Mouse (Mus musculus) liver, adult 2 months (tissue): ENCODE measurements around the gene Kat2a. TPM values are rescaled to one million over a fixed set of nuclear protein-coding genes. Genes with fewer than 3 reads are reported as not detected.

ENCODE experiments used
- DNase-seq: peaks from one replicate; pipeline ENCODE4 v3.0.0-alpha.2; 2011; ENCODE audit warnings: low read depth, low spot score; ENCODE audit errors: extremely low read depth
- H3K27ac ChIP-seq: fragments of 200-500 bp; replicated peaks from 2 replicates; pipeline ENCODE4 v1.5.1; 2012; ENCODE audit warnings: low read depth, mild to moderate bottlenecking, control low read depth, inconsistent platforms, low read length; ENCODE audit not compliant: insufficient read depth
- H3K27me3 ChIP-seq: fragments of 200-500 bp; 2 replicates; pipeline ENCODE4 v1.6.1; 2012; ENCODE audit warnings: mild to moderate bottlenecking, moderate library complexity, low read length, inconsistent platforms; ENCODE audit not compliant: control insufficient read depth, insufficient read depth
- H3K36me3 ChIP-seq: fragments of 200-500 bp; 2 replicates; pipeline ENCODE4 v1.6.1; 2012; ENCODE audit warnings: low read length, inconsistent platforms; ENCODE audit not compliant: control insufficient read depth, insufficient read depth
- H3K4me1 ChIP-seq: fragments of 200-500 bp; 2 replicates; pipeline ENCODE4 v1.6.1; 2011; ENCODE audit warnings: low read length; ENCODE audit not compliant: control insufficient read depth, insufficient read depth
- H3K4me3 ChIP-seq: fragments of 200-500 bp; 2 replicates; pipeline ENCODE4 v1.5.1; 2011; ENCODE audit warnings: low read depth, mild to moderate bottlenecking, control low read depth, low read length, moderate library complexity; ENCODE audit not compliant: insufficient read depth
- H3K79me2 ChIP-seq: fragments of 200-500 bp; 2 replicates; pipeline ENCODE4 v1.6.1; 2012; ENCODE audit warnings: inconsistent platforms, mild to moderate bottlenecking, low read length, moderate library complexity; ENCODE audit not compliant: control insufficient read depth, insufficient read depth
- H3K9ac ChIP-seq: fragments of 200-500 bp; 2 replicates; pipeline ENCODE4 v1.6.1; 2012; ENCODE audit warnings: low read depth, mild to moderate bottlenecking, control low read depth, inconsistent platforms, low read length
- CTCF ChIP-seq: fragments of 200-500 bp; IDR thresholded peaks from 2 replicates; pipeline ENCODE4 v1.5.1; 2011; ENCODE audit warnings: low read depth, low read length, control low read depth
- POLR2A ChIP-seq: fragments of 200-500 bp; IDR thresholded peaks from 2 replicates; pipeline ENCODE4 v1.6.1; 2011; ENCODE audit warnings: low read length, control low read depth; ENCODE audit not compliant: insufficient read depth; ENCODE audit errors: extremely low read depth
- WGBS: fragments of 180-500 bp; shearing (Covaris S2); methylation state at CpG from one replicate; pipeline ENCODE4 v1.1.7; 2018; 5-methylcytosine and 5-hydroxymethylcytosine counted together
- polyA plus RNA-seq: library from polyadenylated mRNA; depleted of rRNA; stranded (reverse); fragments of >200 nt; gene quantifications from 2 replicates; pipeline ENCODE4 v1.2.3, GENCODE M21; 2012
- total RNA-seq: library from RNA; depleted of rRNA; stranded (reverse); fragments of >200 nt; gene quantifications from 2 replicates; pipeline ENCODE4 v1.2.3, GENCODE M21; 2014

Gene Kat2a
- total and polyA plus RNA-seq, 2 experiments: 3.3 to 18.9 TPM

- H3K4me1 ChIP-seq: peaks cover 5% of the 10 kb centered on the region
- DNase-seq: no peak
- H3K36me3 ChIP-seq: peaks cover 5% of the 10 kb centered on the region; the same call in 1 of the 2 replicates
- H3K9ac ChIP-seq: no peak overlapping the region
- peaks cover 7% of the 10 kb centered on the region; the same call in 1 of the 2 replicates for H3K79me2 ChIP-seq
- H3K27ac ChIP-seq: no peak overlapping the region
- WGBS: 90% methylated on average over 4 of the region's 4 CpGs
- no peak overlapping the region for H3K4me3 ChIP-seq
- no peaks in the 10 kb centered on the region for H3K27me3 ChIP-seq
- TF ChIP-seq POLR2A (no peak), CTCF (no peak)
These were observed 1.3 kb downstream of the Kat2a start for GRCm38 (mm10) chr11:100710977-100711376.

DNA sequence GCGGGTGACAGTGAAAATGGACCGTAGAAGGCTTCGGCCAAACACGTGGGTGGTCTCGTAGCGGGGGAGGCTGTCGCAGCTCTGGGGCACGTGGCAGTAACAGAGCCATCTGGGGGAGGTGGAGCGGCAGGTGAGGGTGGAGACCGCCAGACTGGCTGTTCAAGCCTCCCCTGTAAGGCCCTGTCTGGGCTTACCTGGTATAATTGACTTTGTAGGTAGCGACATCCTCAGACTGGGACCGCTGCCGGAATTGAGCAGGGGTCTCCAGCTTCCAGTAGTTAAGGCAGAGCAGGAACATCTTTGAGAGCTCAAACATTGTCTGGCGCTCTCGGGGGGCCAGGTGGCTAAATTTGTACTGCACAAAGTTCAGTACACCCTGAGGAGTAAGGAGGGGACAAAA, 1.7 kb downstream of the Kat2a start:
- Histone ChIP-seq H3K79me2 (peaks cover 7% of the 10 kb centered on the region; the same call in 1 of the 2 replicates), H3K36me3 (peaks cover 4% of the 10 kb centered on the region; the same call in 1 of the 2 replicates), H3K9ac (no peak overlapping the region), H3K27ac (no peak overlapping the region), H3K4me3 (no peak overlapping the region), H3K27me3 (no peaks in the 10 kb centered on the region), H3K4me1 (peaks cover 5% of the 10 kb centered on the region)
- TF ChIP-seq CTCF (no peak), POLR2A (no peak)
- no peak for DNase-seq
- WGBS: 97% methylated on average over 15 of the region's 15 CpGs

DNA sequence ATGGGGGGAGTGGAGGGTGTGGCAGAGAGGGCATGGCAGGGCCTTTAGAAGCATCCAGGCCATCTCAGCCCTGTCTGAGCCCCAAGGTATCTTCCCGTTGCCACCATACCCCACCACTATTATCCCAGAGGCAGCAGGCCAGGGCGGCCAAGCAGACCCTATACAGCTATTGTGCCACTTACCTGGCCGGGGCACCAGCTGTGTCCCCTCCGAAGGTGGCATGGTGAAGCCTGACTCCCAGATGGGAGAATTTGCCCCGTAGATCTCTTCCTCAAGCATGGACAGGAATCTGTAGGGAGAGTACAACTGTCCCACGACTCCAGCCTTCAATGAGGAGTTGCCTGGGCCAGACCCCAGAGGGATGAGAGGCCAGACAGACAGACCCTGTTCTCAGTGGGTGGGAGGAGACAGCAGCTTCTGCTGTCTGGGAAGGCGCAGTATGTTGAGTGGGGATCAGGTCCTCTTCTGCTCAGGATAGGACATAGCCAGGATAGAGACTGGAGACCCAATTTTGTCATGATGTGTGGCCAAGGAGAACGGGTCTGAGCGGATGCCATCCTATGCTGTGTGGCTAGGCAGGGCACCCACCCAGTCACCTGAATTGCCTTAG, 3.0 kb downstream of the Kat2a start:
- peaks cover 7% of the 10 kb centered on the region; the same call in 1 of the 2 replicates for H3K79me2 ChIP-seq
- H3K27ac ChIP-seq: no peak overlapping the region
- 96% methylated on average over 9 of the region's 9 CpGs for WGBS
- no peak overlapping the region for H3K9ac ChIP-seq
- TF ChIP-seq CTCF (no peak), POLR2A (no peak)
- peaks cover 7% of the 10 kb centered on the region for H3K4me1 ChIP-seq
- H3K27me3 ChIP-seq: no peaks in the 10 kb centered on the region
- DNase-seq: no peak
- peaks cover 3% of the 10 kb centered on the region; the same call in 1 of the 2 replicates for H3K36me3 ChIP-seq
- no peak overlapping the region for H3K4me3 ChIP-seq

GRCm38 (mm10) chr11:100705095-100705747, 7.0 kb downstream of the Kat2a start:
- H3K9ac ChIP-seq: no peak overlapping the region
- WGBS: 96% methylated on average over 23 of the region's 23 CpGs
- peaks cover 16% of the 10 kb centered on the region for H3K4me1 ChIP-seq
- H3K27ac ChIP-seq: no peak overlapping the region
- no peaks in the 10 kb centered on the region for H3K27me3 ChIP-seq
- DNase-seq: no peak
- H3K36me3 ChIP-seq: peaks cover 3% of the 10 kb centered on the region; the same call in 1 of the 2 replicates
- TF ChIP-seq CTCF (no peak), POLR2A (no peak)
- no peaks in the 10 kb centered on the region for H3K79me2 ChIP-seq
- H3K4me3 ChIP-seq: no peak overlapping the region

DNA sequence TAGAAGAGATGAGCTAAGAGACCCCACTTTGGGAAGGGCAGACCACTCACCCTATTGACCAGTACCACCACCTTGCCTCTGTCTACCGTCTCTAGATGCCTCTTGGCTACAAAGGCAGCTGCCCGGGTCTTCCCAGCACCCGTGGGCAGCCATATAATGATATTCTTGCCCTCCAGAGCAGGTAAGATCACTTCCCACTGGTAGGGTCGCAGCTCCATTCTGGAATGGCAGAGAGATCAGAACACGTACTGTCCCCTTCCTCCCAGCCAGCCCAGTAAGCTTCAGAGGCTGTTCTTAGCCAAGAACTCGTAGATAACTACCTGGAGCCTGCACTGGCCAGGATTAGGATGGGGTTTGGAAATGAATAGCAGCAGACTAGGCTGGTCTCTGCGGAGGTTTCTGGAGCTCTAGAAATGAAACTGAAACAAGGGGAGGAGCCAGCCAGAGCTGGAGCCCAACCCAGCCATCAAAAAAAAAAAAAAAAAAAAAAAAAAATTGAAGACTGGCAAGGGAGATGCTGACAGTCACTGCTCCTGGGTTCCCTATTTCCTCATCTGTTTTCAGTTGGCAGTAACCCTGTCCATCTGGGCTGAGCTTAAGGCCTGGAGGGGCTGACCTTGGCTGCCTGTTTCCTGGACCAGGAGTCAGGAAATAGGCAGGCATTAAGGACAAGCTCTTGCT, 8.3 kb downstream of the Kat2a start, which contains the start of gene Dhx58:
Gene Dhx58 (minus strand): TSS at position 421 of the 681 bp plus-strand sequence.
- Histone ChIP-seq H3K9ac (peak within 1 kb of the TSS; percentile 69), H3K79me2 (no peaks in the 10 kb centered on the region), H3K4me3 (peak within 1 kb of the TSS; percentile 46), H3K4me1 (peaks cover 16% of the 10 kb centered on the region), H3K36me3 (peaks cover 3% of the 10 kb centered on the region; the same call in 1 of the 2 replicates), H3K27ac (peak within 1 kb of the TSS; percentile 76), H3K27me3 (no peaks in the 10 kb centered on the region)
- DNase-seq: peak; percentile 91
- TF ChIP-seq CTCF: no peak
- no peak for TF ChIP-seq POLR2A
- 26% methylated on average over 7 of the region's 7 CpGs for WGBS
